Mouse (Mus musculus): ENCODE results near the gene Liph. TPM values are rescaled to one million over a fixed set of nuclear protein-coding genes. Genes with fewer than 3 reads are reported as not detected.
"Not testable (repeated sequence)": the region's sequence is repeated elsewhere in the genome, so short reads cannot be mapped to it uniquely, and the experiment has no call there.

Gene Liph
- polyA plus RNA-seq, 1 experiment from 2014 or later, result 0.15 TPM

DNA sequence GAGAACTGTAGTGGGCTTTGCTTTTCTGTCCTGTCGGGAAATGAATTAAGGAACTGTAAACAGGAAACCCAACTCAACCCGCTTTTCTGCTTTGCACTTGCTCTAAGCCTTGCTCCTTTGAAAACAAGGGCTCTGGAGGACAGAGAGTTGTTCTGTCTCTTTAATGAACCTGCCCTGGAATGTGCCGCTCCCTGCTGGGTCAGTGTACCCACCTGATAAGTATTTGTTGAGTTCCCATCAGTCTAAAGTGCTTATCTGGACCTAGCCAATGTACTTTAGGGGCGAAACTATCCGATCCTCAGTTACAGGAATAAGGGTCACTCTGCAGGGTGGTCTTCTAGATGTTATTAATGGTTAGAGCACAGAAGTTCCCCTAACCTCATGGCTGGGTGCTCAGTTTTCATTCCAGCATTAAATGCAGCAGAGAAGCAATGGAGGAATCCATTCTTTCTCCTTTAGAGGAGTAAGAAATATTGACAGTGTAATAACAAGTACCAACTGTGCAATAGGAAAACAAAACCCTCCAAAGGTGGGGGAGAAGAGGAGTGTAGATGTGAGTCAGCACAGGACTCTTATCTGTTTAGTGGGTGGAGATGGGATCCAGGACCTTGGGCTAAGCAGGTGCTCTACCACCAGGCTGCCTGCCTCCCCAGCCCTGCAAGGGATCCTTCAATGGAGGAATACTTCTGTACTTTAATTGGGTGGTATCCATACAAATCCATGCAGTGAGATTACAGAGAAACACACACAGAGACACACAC is 1.6 kb upstream of the Liph start:
- Histone ChIP-seq H3K4me3 (no peak overlapping the region), H3K9me3 (replicated peaks) (no peaks in the 10 kb centered on the region), H3K36me3 (no peaks in the 10 kb centered on the region), H3K27me3 (ENCODE audit: low read depth, poor library complexity, severe bottlenecking) (0 out of 2 replicates have a peak, but pooled peaks cover 18% of the 10 kb centered on the region), H3K4me1 (peaks cover 6% of the 10 kb centered on the region), H3K27ac (replicated peaks) (no peak overlapping the region)
- no peak for DNase-seq (ENCODE audit: low spot score)
- WGBS, result 65% methylated on average over 5 of the region's 5 CpGs

DNA sequence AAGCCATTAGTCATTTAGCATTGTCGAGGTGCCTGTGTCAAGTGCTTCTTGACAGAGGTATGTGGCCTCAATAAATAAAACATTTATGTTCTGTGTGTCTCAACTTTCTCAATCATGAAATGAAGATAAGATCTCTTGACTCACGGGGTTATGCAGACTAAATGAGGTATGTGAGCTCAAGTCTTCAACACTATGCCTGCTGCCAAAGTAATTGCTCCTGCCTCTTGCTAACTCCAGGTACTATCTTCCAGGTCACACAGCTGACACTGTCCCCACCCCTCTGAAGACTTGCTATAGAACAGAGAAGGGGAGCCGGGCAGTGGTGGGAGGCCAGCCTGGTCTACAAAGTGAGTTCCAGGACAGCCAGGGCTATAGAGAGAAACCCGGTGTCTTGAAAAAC is 939 bp upstream of the Liph start:
- peaks cover 6% of the 10 kb centered on the region for H3K4me1 ChIP-seq
- no peaks in the 10 kb centered on the region for H3K9me3 ChIP-seq (replicated peaks)
- WGBS, result 67% methylated on average over 4 of the region's 4 CpGs
- H3K36me3 ChIP-seq, result no peaks in the 10 kb centered on the region
- H3K4me3 ChIP-seq, result no peak overlapping the region
- H3K27me3 ChIP-seq (ENCODE audit: low read depth, poor library complexity, severe bottlenecking), result 0 out of 2 replicates have a peak, but pooled peaks cover 18% of the 10 kb centered on the region
- DNase-seq (ENCODE audit: low spot score), result no peak
- no peak overlapping the region for H3K27ac ChIP-seq (replicated peaks)

DNA sequence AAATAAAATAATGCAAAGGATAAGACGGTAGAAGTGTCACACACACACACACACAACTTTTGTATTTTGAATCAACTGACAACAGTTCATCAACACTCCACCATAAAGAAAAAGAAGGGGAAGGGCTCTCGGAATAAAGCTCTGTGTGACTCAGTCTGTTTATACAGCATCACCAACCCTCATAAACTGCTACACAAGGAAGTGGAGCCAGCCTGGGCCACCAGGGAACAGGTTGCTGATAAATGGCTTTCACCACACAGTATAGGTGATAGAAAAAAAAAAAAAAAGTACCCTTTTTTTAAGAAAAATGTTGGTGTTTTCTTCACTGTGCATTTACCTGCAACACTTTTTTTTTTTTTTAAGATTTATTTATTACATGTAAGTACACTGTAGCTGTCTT is 3.7 kb downstream of the Liph start:
- H3K9me3 ChIP-seq (replicated peaks), result no peaks in the 10 kb centered on the region
- H3K27me3 ChIP-seq (ENCODE audit: low read depth, poor library complexity, severe bottlenecking), result 0 out of 2 replicates have a peak, but pooled peaks cover 12% of the 10 kb centered on the region
- 90% methylated on average over 2 of the region's 2 CpGs for WGBS
- no peaks in the 10 kb centered on the region for H3K36me3 ChIP-seq
- DNase-seq (ENCODE audit: low spot score), result no peak
- H3K27ac ChIP-seq (replicated peaks), result no peak overlapping the region
- peaks cover 6% of the 10 kb centered on the region for H3K4me1 ChIP-seq
- H3K4me3 ChIP-seq, result no peak overlapping the region

DNA sequence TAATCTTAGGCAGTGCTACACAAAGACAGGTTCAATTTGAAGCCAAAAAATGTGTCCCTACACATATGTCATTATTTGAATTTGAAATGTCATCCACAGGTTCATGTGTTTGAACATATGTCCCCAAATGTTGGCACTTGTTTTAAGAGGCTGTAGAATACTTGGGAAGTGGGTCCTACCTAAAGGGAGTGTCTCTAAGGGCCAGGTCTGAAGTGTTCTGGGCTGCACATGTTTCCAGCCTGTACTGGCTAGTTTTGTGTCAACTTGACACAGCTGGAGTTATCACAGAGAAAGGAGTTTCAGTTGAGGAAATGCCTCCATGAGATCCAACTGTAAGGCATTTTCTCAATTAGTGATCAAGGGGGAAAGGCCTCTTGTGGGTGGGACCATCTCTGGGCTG is 4.6 kb downstream of the Liph start:
- H3K27me3 ChIP-seq (ENCODE audit: low read depth, poor library complexity, severe bottlenecking); H3K27ac ChIP-seq (replicated peaks); H3K4me3 ChIP-seq; H3K36me3 ChIP-seq; H3K4me1 ChIP-seq; DNase-seq (ENCODE audit: low spot score); H3K9me3 ChIP-seq (replicated peaks): not testable (repeated sequence)

DNA sequence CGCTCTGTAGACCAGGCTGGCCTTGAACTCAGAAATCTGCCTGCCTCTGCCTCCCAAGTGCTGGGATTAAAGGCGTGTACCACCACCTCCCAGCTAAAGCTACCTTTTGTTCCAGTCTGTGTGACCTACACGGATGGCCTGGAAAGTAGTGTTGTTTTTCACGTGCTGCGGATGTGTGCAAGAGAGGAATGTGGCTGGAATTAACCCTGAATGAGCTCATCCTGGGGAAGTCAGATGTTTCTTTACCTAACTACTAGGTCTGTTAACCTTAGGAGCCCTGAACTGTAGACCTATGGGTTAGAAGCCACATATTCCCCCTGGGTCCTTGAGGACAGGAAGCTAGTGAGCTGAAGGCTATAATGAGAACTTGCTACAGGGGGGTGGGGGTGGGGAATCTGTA is 7.5 kb downstream of the Liph start:
- DNase-seq (ENCODE audit: low spot score), result no peak
- Histone ChIP-seq H3K4me3 (no peak overlapping the region), H3K27ac (replicated peaks) (no peak overlapping the region), H3K27me3 (ENCODE audit: low read depth, poor library complexity, severe bottlenecking) (no peaks in the 10 kb centered on the region), H3K4me1 (no peaks in the 10 kb centered on the region), H3K9me3 (replicated peaks) (no peaks in the 10 kb centered on the region), H3K36me3 (no peaks in the 10 kb centered on the region)
- WGBS, result 68% methylated on average over 5 of the region's 5 CpGs

DNA sequence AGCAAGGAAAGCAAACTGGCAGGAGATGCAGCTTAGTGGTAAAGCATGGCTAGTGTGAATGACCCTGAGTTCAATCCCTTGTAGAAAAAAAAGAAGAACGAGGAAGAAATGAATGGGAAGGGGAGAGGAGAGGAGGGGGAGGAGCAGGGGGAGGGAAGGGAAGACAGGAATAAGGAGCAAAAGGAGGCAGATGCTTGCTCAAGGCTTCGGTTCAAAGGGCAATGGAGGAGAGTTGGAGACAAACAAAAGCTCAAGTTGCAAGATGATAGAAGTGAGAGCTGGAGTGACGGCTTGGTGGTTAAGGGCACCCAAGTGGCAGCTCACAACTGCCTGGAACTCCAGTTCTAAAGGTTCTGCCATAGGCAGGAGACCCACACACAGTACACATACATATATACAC is 9.3 kb downstream of the Liph start:
- Histone ChIP-seq H3K9me3 (replicated peaks) (no peaks in the 10 kb centered on the region), H3K36me3 (no peaks in the 10 kb centered on the region), H3K27ac (replicated peaks) (no peak overlapping the region), H3K4me1 (no peaks in the 10 kb centered on the region), H3K4me3 (no peak overlapping the region), H3K27me3 (ENCODE audit: low read depth, poor library complexity, severe bottlenecking) (no peaks in the 10 kb centered on the region)
- 50% methylated on average over 3 of the region's 3 CpGs for WGBS
- DNase-seq (ENCODE audit: low spot score), result no peak

DNA sequence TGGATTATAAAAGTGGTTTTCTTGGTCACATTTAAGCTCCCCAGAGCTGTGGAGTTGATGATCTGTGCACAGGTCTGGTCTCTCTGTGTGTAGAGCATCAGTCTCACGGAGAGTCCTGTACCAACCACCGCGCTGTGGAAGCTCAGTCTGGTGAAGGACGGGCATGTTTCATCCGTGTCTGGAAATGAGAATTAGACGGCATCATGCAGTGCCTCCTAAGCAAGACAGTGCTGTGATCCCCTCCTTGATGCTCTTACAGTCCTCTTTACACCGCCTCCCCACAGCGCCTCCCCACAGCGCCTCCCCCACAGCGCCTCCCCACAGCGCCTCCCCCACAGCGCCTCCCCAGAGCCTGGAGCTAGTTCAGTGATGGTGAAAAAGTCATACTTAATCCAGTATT is 11.4 kb downstream of the Liph start:
- Histone ChIP-seq H3K9me3 (replicated peaks) (no peaks in the 10 kb centered on the region), H3K27ac (replicated peaks) (no peak overlapping the region), H3K4me3 (no peak overlapping the region), H3K27me3 (ENCODE audit: low read depth, poor library complexity, severe bottlenecking) (no peaks in the 10 kb centered on the region), H3K4me1 (no peaks in the 10 kb centered on the region), H3K36me3 (no peaks in the 10 kb centered on the region)
- DNase-seq (ENCODE audit: low spot score), result no peak
- WGBS, result 86% methylated on average over 12 of the region's 12 CpGs

DNA sequence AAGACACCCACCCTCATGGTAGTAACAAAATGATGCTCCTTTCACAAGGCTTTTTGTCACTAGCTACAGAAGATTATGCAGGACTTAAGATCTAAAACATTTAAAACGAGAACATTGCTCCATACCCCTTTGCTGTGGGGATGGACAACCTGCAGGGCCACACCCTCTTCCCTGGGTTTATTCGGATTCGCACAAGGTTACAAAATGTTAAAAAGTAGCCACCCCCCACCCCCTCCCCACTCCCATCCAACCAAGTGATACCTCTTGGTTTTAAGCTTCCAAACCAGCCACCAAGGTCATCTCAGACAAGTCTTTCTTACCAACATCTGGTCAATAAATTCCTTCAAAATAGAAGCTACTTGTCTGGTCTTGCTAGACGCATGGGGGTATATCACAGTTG is 11.9 kb downstream of the Liph start:
- Histone ChIP-seq H3K27ac (replicated peaks) (no peak overlapping the region), H3K4me3 (no peak overlapping the region), H3K27me3 (ENCODE audit: low read depth, poor library complexity, severe bottlenecking) (no peaks in the 10 kb centered on the region), H3K36me3 (no peaks in the 10 kb centered on the region), H3K4me1 (no peaks in the 10 kb centered on the region), H3K9me3 (replicated peaks) (no peaks in the 10 kb centered on the region)
- 92% methylated on average over 4 of the region's 4 CpGs for WGBS
- no peak for DNase-seq (ENCODE audit: low spot score)

DNA sequence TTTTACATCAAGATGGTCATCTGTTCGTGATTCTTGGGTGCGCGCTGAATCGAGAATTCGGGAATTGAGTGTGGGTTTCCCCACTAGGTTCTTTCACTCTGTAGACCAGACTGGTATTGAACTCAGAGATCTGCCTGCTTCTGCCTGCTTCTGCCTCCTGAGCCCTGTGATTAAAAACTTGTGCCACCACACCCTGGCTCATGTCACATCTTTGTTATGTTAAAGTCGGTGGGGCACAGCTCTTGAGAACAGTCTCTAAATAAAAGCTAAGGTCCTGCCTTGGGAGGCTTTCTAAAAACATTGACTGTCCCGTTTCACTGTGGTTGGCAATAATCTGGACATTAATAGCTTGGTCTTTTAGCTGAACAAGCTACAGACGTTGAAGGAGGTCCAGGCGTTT is 12.3 kb downstream of the Liph start:
- H3K9me3 ChIP-seq (replicated peaks), result no peaks in the 10 kb centered on the region
- WGBS, result 92% methylated on average over 9 of the region's 9 CpGs
- no peaks in the 10 kb centered on the region for H3K27me3 ChIP-seq (ENCODE audit: low read depth, poor library complexity, severe bottlenecking)
- no peak for DNase-seq (ENCODE audit: low spot score)
- no peaks in the 10 kb centered on the region for H3K4me1 ChIP-seq
- no peaks in the 10 kb centered on the region for H3K36me3 ChIP-seq
- H3K4me3 ChIP-seq, result no peak overlapping the region
- H3K27ac ChIP-seq (replicated peaks), result no peak overlapping the region

DNA sequence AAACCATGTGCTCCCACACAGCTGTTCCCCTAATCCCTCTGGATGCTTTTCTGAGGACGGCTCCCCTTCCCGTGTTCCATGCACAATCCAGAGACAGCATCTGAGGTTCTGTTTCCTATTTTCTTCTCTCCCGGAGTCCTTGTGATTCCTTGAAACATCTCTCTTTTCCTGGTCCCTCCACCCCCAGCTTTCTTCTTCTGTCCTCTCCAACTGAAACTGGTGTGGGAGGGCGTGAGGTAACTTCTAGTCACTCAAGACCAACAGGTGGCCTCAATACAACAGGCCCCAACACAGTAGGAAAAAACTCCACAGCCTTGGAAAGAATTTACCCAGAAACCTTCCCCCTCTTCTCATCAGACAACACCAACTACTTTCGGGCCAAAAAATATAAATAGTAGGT is 18.1 kb downstream of the Liph start:
- Histone ChIP-seq H3K4me1 (peaks cover 14% of the 10 kb centered on the region), H3K36me3 (no peaks in the 10 kb centered on the region), H3K27ac (replicated peaks) (no peak overlapping the region), H3K27me3 (ENCODE audit: low read depth, poor library complexity, severe bottlenecking) (peaks cover 22% of the 10 kb centered on the region), H3K9me3 (replicated peaks) (no peaks in the 10 kb centered on the region), H3K4me3 (no peak overlapping the region)
- WGBS, result 75% methylated on average over 5 of the region's 5 CpGs
- no peak for DNase-seq (ENCODE audit: low spot score)

DNA sequence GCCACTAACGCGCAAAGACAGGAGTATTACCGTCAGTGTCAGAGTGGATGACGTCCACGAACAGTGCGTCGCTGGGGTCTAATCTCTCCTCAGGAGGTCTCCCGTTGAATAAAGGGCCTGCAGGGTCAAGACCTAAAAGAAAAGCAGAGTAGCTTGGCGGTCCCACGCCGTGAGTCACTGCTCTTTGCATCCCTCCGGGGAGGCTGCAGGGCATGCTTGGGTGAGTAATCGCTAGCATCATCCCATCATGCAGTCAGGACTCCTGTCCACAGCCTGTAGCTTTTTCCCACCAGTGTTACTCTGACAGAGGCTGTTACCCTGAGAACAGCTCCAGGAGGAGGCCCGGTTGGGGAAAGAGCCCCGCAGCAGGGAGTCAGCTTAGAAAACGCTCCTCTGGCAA is 19.3 kb downstream of the Liph start:
- peak; percentile 34 for DNase-seq (ENCODE audit: low spot score)
- Histone ChIP-seq H3K36me3 (no peaks in the 10 kb centered on the region), H3K9me3 (replicated peaks) (no peaks in the 10 kb centered on the region), H3K27ac (replicated peaks) (peak overlapping the region; percentile 39), H3K4me1 (peaks cover 21% of the 10 kb centered on the region), H3K4me3 (peak overlapping the region; percentile 44), H3K27me3 (ENCODE audit: low read depth, poor library complexity, severe bottlenecking) (peaks cover 22% of the 10 kb centered on the region)
- WGBS, result 2% methylated on average over 16 of the region's 16 CpGs

DNA sequence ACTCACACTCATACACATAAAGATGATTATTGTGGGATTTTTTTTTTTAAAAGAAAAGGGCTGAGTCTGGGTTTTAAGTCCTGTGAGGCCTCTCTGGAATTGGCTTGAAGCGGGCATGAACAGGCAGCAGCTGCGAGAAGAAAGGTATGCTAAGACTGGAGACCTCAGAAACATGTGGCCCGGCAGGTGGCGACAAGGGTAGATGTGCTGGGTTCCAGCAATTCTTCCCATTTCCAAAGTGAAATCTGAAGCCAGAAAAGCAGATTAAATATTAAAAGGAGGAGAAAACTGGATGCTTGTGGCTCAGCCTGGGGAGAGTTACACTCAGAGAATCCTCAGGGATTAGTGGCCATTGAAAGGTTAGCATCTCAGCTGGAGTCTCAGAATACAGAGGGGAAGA is 24.0 kb downstream of the Liph start:
- Histone ChIP-seq H3K27me3 (ENCODE audit: low read depth, poor library complexity, severe bottlenecking) (peaks cover 16% of the 10 kb centered on the region), H3K4me1 (peaks cover 19% of the 10 kb centered on the region), H3K4me3 (no peak overlapping the region), H3K27ac (replicated peaks) (0 out of 2 replicates have a peak overlapping the region, but pooled peaks have one; percentile 28), H3K36me3 (no peaks in the 10 kb centered on the region), H3K9me3 (replicated peaks) (no peaks in the 10 kb centered on the region)
- 67% methylated on average over 4 of the region's 4 CpGs for WGBS
- DNase-seq (ENCODE audit: low spot score), result no peak

DNA sequence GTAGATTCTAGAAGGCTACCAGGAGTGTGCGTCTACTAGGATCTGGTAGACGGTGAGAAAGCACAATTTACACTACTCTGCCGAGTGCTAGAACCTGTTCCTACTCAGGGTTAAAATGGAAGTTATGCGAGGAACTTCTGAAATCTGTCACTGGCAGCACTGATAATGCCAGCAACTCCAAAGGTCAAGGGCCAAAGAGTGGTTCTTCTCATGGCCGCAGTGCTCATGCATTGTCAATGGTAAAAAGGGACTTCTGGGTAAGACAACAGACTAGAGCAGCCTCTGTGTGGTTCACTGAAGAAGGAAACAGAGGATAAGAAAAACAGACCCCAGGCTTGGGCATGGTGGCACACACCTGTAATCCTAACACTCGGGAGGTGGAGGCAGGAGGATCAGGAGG is 24.9 kb downstream of the Liph start:
- Histone ChIP-seq H3K9me3 (replicated peaks) (no peaks in the 10 kb centered on the region), H3K4me1 (peaks cover 10% of the 10 kb centered on the region), H3K27me3 (ENCODE audit: low read depth, poor library complexity, severe bottlenecking) (peaks cover 7% of the 10 kb centered on the region), H3K4me3 (no peak overlapping the region), H3K36me3 (no peaks in the 10 kb centered on the region), H3K27ac (replicated peaks) (no peak overlapping the region)
- WGBS, result 91% methylated on average over 6 of the region's 6 CpGs
- DNase-seq (ENCODE audit: low spot score), result no peak

DNA sequence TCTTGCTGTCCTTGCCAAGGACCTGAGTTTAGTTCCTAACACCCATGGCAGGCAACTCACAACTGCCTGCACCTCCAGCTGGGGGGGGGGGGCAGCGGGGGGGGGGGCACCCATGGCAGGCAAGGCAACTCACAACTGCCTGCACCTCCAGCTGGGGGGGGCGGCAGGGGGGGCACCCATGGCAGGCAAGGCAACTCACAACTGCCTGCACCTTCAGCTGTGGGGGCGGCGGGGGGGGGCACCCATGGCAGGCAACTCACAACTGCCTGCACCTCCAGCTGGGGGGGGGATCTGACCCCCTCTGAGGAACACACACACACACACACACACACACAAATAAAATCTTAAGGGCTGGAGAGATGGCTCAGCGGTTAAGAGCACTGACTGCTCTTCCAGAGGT is 25.6 kb downstream of the Liph start:
- DNase-seq (ENCODE audit: low spot score), result no peak
- Histone ChIP-seq H3K36me3 (no peaks in the 10 kb centered on the region), H3K9me3 (replicated peaks) (no peaks in the 10 kb centered on the region), H3K27me3 (ENCODE audit: low read depth, poor library complexity, severe bottlenecking) (0 out of 2 replicates have a peak, but pooled peaks cover 3% of the 10 kb centered on the region), H3K4me1 (peaks cover 10% of the 10 kb centered on the region), H3K4me3 (no peak overlapping the region), H3K27ac (replicated peaks) (no peak overlapping the region)
- 57% methylated on average over 4 of the region's 5 CpGs for WGBS
